ENCODE assay signal across 20 mouse cellular contexts in the genomic region with DNA sequence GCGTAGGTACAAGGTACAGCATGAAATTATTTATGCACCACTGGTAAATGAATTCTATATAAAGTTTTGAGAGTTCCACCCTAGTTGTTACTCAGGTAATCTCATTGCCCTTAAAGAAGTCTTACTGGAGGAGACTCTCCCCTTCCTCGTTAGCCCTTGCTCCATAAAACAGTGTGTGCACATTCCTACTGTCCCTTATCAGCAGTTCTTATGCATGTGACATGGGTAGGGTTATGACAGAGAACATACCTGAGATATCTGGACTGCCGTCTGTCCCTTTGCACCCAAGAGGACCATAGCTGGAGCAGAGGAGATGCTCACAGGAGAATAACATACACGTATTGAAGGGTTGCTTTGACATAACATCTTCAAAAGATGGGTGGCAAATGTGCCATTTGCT. TPM values are rescaled to one million over a fixed set of nuclear protein-coding genes. Genes with fewer than 3 reads are reported as not detected.
"Had no signal": no experiment of that assay in that cellular context is flagged by ENCODE, and none has a peak within 500 bp of the region (broad histone marks: within the 10 kb centered on the region; RNA-seq: fewer than 3 reads in every experiment).

No protein-coding gene starts in this region.

RNA-seq across cellular contexts. Expression of a gene that starts 40.3 kb away (rescaled TPM):
- total RNA-seq: granulocyte monocyte progenitor cell, adult 5-6 weeks; layer of hippocampus, adult 18-20 months; left cerebral cortex, adult 18-20 months; left cerebral cortex, adult 8-10 months; left cerebral cortex, postnatal 10 days; left cerebral cortex, postnatal 25 days; left cerebral cortex, postnatal 4 days had no signal
- polyA plus RNA-seq: frontal cortex, adult 2 months; heart, embryonic 10.5 days; hindbrain, embryonic 10.5 days; hindbrain, embryonic 12.5 days; hindbrain, embryonic 14.5 days; hindbrain, embryonic 16.5 days; inflammation-experienced regulatory T-cells, adult 6 months; kidney, embryonic 15.5 days; kidney, postnatal 0 days; large intestine, adult 2 months; limb, embryonic 11.5 days; limb, embryonic 13.5 days; limb, embryonic 15.5 days had no signal
